Mouse (Mus musculus) neutrophil, adult 59 days (primary cell): ENCODE measurements around the gene Apol10b. TPM values are rescaled to one million over a fixed set of nuclear protein-coding genes. Genes with fewer than 3 reads are reported as not detected.

ENCODE experiments used
- total RNA-seq, 2 experiments: library from RNA; stranded (reverse); gene quantifications; 1 replicate in 1 of 2; 2 replicates in 1 of 2; pipeline ENCODE4 v1.2.4; 2023

The Apol10b gene
- not detected for total RNA-seq

GRCm38 (mm10) chr15:77595961-77596360, at the start of gene Apol10b:
Apol10b (minus strand) TSS chr15:77596125.

GRCm38 (mm10) chr15:77643176-77643575, 47.3 kb upstream of the Apol10b start, which contains the start of gene Apol11b:
Apol11b (minus strand) TSS chr15:77643286.

GRCm38 (mm10) chr15:77598958-77599357, 3.0 kb upstream of the Apol10b start, which contains the start of gene Gm36245:
Gm36245 (plus strand) TSS chr15:77599258.

GRCm38 (mm10) chr15:77561792-77562191, 34.1 kb downstream of the Apol10b start, which contains the start of gene 1700025B11Rik:
1700025B11Rik (minus strand) TSS chr15:77561892.

Other genes with a start within 250 kb of the Apol10b start
- gene Apol7a, start 197.0 kb downstream of the Apol10b start, total RNA-seq, result not detected
- not detected for gene Apol9a, start 185.0 kb downstream of the Apol10b start, total RNA-seq
- not detected for gene Apol7b, start 148.6 kb downstream of the Apol10b start, total RNA-seq
- not detected for gene Apol10a, start 119.1 kb downstream of the Apol10b start, total RNA-seq
- not detected for gene Apol11a, start 87.9 kb downstream of the Apol10b start, total RNA-seq
- not detected for gene Apol7c, start 62.8 kb downstream of the Apol10b start, total RNA-seq
- gene 1700025B11Rik, start 34.2 kb downstream of the Apol10b start, total RNA-seq, result not detected
- gene Gm36245, start 3.1 kb upstream of the Apol10b start, total RNA-seq, result not detected
- gene Apol11b, start 47.2 kb upstream of the Apol10b start, total RNA-seq, result under 1 TPM; 0.64 to 0.71 TPM
- not detected for gene Apol7e, start 102.7 kb upstream of the Apol10b start, total RNA-seq
- not detected for gene Apol9b, start 132.9 kb upstream of the Apol10b start, total RNA-seq
- gene Apol8, start 160.9 kb upstream of the Apol10b start, total RNA-seq, result 1 to 10 TPM; 5.1 to 8.3 TPM
- 1,000 to 10,000 TPM; 1,538 to 1,599 TPM for gene Myh9, start 246.1 kb upstream of the Apol10b start, total RNA-seq